Mouse (Mus musculus): Measurements from ENCODE around the gene Ahnak2. TPM values are rescaled to one million over a fixed set of nuclear protein-coding genes. Genes with fewer than 3 reads are reported as not detected.

Ahnak2 gene
- total RNA-seq, 4 experiments from 2014 or later: 7.5 to 9.3 (median 8.1) TPM

DNA sequence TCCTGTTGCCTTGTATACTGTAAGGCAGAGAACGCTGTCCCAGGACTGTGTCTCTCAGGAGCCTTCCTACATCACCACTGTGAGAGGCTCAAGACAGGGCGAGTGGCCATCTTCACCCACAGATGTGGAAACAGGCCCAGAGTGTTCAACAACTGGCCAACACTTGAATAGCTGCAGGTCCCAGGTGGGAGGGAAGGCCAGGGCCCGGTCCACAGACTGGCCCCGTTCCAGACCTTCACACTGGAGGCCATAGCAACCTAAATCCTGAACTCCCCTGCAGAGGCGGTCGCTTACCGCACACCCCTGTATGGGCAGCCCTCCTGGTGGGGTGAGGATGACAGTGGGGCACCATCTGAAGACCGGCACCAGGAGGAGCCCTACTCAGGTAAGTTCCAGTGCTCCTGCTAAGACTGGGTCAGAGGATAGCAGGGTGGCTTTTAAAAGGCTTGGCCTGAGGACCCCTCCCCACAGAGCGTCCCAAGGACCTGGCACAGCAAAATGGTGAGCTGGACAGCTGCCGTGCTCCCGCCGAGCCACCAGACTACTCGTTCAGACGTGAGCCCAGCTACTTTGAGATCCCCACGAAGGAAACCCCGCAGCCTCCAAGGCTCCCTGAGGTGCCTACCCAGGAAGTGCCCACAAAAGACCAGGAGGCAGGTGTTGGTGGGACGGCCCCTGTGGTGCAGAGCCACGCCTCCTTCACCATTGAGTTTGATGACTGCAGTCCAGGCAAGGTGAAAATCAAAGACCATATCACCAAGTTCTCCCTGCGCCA lies 67.4 kb downstream of the Ahnak2 start:
- DNase-seq (ENCODE audit: low spot score in 2 of 2): no peak

DNA sequence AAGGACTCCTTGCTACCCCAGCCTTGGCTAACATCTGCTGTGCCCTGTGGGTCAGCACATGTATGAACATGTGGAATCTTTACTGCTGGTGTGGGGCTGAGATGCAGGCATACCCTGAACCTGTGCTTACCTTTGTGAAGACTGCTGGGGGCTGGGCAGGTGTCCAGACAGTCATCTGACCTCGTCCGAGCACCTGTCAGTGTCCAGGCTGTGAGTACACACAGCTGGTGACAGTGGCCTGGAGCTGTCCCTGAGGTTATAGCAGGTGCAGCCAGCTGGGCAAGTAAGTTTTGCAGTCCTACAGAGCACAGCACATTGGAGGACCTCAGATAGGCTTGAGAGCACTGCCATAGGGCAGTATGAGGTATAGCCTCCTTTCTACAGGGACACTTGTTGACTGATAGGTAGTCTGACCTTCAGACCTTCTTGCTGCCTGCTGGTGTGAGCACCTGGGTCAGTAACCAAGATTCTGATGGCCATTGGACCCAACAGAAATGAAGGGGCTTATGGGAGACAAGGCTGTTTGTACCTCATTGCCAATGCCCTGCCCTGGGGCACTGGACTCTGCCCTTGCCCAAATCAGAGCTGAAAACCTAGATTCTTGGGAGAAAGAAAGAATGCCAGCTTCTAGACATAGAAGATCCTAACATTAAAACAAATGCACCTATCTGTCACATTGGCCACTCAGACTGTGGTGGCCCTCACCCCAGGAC lies 68.2 kb downstream of the Ahnak2 start:
- no peak for DNase-seq (ENCODE audit: low spot score in 2 of 2)

DNA sequence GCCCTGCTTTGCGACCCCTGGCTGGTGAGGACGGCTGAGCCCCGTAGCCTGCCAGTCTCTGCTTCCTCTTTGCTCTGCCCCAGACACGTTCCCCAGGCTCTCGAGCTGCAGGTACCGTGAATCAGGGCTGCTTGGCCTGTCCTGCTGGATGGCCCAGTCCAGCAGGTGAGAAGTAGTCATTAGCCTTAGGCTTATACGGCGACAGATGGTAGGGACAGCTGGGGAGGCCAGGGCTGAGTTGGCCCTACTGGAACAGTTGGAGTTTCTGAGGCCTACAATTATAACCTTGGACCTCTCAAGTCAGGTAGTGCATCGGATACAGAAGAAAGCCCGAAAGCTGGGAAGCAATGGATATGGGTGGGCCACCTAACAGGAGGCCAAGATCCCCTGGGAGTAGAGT lies 69.9 kb downstream of the Ahnak2 start:
- no peak for DNase-seq (ENCODE audit: low spot score in 2 of 2)

DNA sequence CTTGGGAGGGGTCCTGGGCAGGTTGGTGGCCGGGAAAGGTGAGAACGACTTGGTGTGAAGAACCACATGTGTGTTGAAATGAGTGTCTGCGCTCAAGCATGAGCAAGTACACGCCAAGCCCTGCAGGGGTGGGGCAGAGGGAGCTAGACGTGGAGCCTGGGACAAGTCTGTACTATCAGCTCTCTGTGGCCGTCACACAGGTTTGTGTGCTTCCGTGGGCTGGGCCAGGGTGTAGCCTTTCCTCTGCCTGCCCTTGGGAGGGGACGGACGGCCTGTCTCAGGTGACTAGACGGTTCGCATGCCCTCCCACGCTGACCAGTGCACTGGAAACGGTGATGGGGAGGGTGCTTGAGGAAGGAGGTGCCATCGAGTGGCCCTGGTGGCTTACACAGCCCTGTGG lies 71.6 kb downstream of the Ahnak2 start:
- DNase-seq (ENCODE audit: low spot score in 2 of 2): no peak

DNA sequence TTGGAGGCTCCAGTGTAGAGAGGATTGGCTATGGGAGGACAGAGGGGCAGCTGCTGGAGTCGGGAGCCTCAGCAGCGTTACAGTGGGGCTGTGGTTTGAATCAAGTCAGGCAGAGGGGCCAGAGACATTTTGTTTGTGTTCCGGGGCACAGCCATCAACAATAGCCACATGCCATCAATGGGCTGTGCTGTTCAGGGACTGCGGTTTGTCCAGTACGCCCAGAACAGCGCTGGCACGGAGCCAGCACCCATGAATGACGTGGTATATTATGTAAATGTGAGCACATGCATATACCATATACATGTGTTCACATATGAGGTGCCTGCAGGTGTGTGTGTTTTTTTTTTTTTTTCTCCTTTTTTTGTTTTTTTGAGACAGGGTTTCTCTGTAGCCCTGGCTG lies 74.7 kb downstream of the Ahnak2 start:
- peak in 1 of 2 experiments; percentile 18 for DNase-seq (ENCODE audit: low spot score in 2 of 2)

DNA sequence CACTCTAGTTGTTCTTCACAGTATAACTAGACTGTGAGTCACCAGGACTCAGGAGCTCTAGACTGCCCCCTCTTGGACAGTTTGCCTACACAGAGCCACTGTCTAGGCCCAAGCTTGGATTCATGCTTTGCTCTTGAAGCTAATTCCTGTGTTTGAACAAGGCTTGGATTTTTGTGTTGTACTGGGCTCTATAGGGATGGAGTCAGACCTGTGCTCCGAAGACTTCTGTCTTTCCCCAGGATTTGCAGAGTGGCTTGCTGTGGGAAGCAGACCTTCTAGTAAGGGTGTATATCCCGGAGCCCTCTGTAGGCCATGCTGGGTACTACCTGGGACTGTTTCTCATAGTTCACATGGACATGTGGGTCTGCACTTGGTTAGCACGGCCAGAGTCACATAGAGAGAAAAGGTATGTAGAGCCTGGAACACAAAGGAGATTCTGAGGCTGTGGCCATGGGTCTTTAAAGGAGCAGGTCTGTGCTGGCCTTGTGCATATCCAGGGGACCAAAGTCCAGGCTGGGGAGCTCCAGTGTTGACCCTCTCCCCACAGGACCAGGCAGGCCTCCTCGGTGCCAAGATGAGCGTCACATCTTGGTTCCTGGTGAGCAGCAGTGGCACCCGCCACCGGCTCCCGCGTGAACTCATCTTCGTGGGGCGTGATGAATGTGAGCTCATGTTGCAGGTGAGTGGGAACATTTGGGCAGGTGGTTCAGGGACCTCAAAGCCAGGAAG lies 78.2 kb downstream of the Ahnak2 start:
- peak in 1 of 2 experiments; percentile 63 for DNase-seq (ENCODE audit: low spot score in 2 of 2)

DNA sequence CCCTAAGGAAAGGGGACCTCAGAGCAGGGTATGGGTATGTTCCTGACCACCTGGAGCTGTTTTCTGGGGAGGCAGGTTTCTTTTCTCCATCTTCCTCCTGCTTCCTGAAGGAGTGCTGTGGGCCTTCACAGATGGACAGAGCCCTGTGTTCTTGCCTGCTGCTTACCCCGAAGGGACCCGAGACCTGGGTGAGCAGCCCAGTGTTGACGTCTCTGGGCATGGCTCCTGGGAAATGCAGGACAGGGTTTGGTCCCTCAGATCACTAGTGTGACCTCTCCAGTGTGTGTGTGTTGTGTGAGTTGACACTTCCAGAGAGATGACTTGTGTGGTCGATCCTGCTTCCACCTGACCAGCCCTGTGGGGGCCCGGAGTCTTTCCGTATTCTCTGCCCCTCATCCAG lies 79.0 kb downstream of the Ahnak2 start:
- DNase-seq (ENCODE audit: low spot score in 2 of 2): no peak

DNA sequence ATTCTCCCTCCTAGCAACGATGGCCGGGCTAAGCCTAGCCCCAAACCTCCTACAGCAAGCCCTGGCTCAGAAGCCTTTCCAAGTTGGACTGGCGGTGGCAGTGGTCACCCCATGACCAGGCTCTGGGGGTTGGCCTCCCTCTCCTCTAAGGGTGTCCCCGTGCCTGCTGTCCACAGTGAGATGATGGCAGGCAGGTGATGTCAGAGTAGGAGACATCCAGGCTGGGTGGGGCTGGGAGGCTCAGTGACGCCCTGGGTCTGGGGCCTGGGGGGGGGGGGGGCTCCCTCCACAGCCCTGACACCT lies 79.5 kb downstream of the Ahnak2 start:
- DNase-seq (ENCODE audit: low spot score in 2 of 2): no peak

DNA sequence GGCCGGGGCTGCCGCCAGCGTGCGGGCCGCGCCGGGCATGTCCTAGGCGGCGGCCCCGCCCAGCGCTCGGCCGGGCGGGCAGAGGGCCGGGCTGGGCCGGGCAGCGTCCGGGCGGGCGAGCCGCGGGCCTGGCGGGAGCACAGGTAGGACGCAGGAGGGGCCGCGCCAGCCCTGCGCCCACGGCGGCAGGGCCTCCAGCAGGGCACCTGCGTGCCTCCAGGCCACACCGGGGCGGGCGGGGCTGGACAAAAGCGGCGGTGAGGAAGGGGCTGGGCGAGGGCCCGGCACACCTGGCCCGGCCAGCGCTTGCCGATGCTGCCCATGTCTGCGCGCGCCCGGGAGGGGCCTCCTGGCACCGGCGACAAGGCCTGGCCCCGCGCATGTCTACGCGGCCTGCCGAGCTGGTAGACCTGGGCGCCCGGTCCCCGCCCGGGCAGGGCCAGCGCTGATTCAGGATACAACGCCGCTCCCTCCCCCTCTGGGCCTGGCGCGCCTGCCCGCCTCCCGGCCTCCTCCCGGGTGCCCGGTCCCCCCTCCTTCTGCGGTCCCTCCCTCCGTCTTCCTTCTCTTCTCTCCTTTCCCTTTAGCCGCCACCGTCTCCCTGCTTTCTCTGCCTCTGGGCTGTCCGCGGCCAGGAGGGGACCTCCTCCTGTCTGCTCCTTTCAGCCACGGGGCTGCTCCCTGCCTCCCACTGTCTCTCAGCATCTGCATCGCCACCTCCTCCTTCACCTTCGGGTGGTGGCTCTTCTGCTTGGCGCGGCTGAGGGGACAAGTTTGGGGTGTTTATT lies 80.0 kb downstream of the Ahnak2 start:
- DNase-seq (ENCODE audit: low spot score in 2 of 2): peak in 1 of 2 experiments; percentile 58

Small RNA genes lying within 50 kb of the gene (microRNA-seq; reads per million reads assigned to microRNA genes)
- 1.3 to 2.2 reads per million in 2 experiments for gene Mir6940

Other genes starting within 250 kb of the Ahnak2 start
- gene Inf2, start 213.9 kb downstream of the Ahnak2 start, total RNA-seq (2022): 100 to 1,000 TPM; 171 to 194 (median 182) TPM
- 10 to 100 TPM; 21.8 to 41.0 (median 28.6) TPM for gene Adssl1, start 182.6 kb downstream of the Ahnak2 start, total RNA-seq (2022)
- 10 to 100 TPM; 16.8 to 26.8 (median 23.8) TPM for gene Siva1, start 158.0 kb downstream of the Ahnak2 start, total RNA-seq (2022)
- gene Akt1, start 127.8 kb downstream of the Ahnak2 start, total RNA-seq (2022): 100 to 1,000 TPM; 158 to 174 (median 171) TPM
- 1 to 10 TPM in 2 of 4 experiments, under 1 TPM in 2; 0.81 to 1.7 (median 1.1) TPM for gene Zbtb42, start 123.8 kb downstream of the Ahnak2 start, total RNA-seq (2022)
- 100 to 1,000 TPM; 252 to 327 (median 295) TPM for gene Cep170b, start 82.2 kb downstream of the Ahnak2 start, total RNA-seq (2022)
- 10 to 100 TPM in 3 of 4 experiments, 1 to 10 TPM in 1; 10.0 to 22.8 (median 16.5) TPM for gene Pld4, start 42.0 kb downstream of the Ahnak2 start, total RNA-seq (2022)
- 10 to 100 TPM; 15.1 to 16.5 (median 16.1) TPM for gene Clba1, start 6.3 kb upstream of the Ahnak2 start, total RNA-seq (2022)
- 10 to 100 TPM in 3 of 4 experiments, 1 to 10 TPM in 1; 9.5 to 12.3 (median 10.2) TPM for gene Cdca4, start 26.8 kb upstream of the Ahnak2 start, total RNA-seq (2022)
- gene Gpr132, start 65.6 kb upstream of the Ahnak2 start, total RNA-seq (2022): under 1 TPM in 3 of 4 experiments, not detected in 1; 0.14 to 0.23 (median 0.15) TPM
- gene Jag2, start 127.1 kb upstream of the Ahnak2 start, total RNA-seq (2022): 10 to 100 TPM; 48.1 to 69.9 (median 58.9) TPM
- gene Nudt14, start 139.5 kb upstream of the Ahnak2 start, total RNA-seq (2022): 10 to 100 TPM in 3 of 4 experiments, 1 to 10 TPM in 1; 9.8 to 17.1 (median 11.8) TPM
- gene Btbd6, start 173.8 kb upstream of the Ahnak2 start, total RNA-seq (2022): 10 to 100 TPM; 64.2 to 73.5 (median 68.7) TPM
- 10 to 100 TPM; 46.0 to 56.9 (median 48.2) TPM for gene Brf1, start 198.0 kb upstream of the Ahnak2 start, total RNA-seq (2022)
- 100 to 1,000 TPM in 2 of 4 experiments, 10 to 100 TPM in 2; 90.4 to 105 (median 97.5) TPM for gene Pacs2, start 211.9 kb upstream of the Ahnak2 start, total RNA-seq (2022)